35 mouse cellular contexts compared by ENCODE assay signal in genomic region chr11:23332136-23332535, GRCm38 (mm10). TPM values are rescaled to one million over a fixed set of nuclear protein-coding genes. Genes with fewer than 3 reads are reported as not detected.
A peak's percentile ranks its signal among the peaks of the same experiment; 100 is the strongest.
DNase-seq lines count a peak whose midpoint lies in the region; ATAC-seq and TF ChIP-seq lines count a peak whose summit lies in the region.
"Had no signal": no experiment of that assay in that cellular context is flagged by ENCODE, and none has a peak within 500 bp of the region (broad histone marks: within the 10 kb centered on the region; RNA-seq: fewer than 3 reads in every experiment).

No protein-coding gene starts in this region.

- H3K27me3 ChIP-seq in E14TG2a.4 (ENCODE audit: insufficient read depth, low read length), result no peaks in the 10 kb centered on the region
- H3K27me3 ChIP-seq: embryonic facial prominence, embryonic 12.5 days; forebrain, embryonic 15.5 days; heart, embryonic 13.5 days; hindbrain, embryonic 15.5 days; kidney, embryonic 15.5 days; limb, embryonic 15.5 days; liver, embryonic 15.5 days; lung, embryonic 15.5 days; megakaryocyte, embryonic 14.5 days; neural tube, embryonic 15.5 days had no signal

- intact Hi-C loops in left cerebral cortex, postnatal 10 days (cut with DNase I), result no loop called here

- H3K4me3 ChIP-seq in layer of hippocampus, adult 2 months, result no peak overlapping the region
- H3K4me3 ChIP-seq in E14TG2a.4 (replicated peaks; ENCODE audit: low read length), result no peak overlapping the region
- H3K4me3 ChIP-seq: embryonic facial prominence, embryonic 12.5 days; forebrain, embryonic 10.5 days; forebrain, embryonic 15.5 days; heart, embryonic 13.5 days; hindbrain, embryonic 10.5 days; hindbrain, embryonic 15.5 days; kidney, embryonic 15.5 days; limb, embryonic 15.5 days; liver, embryonic 15.5 days; lung, embryonic 15.5 days; megakaryocyte, embryonic 14.5 days; neural tube, embryonic 15.5 days had no signal

- no peak overlapping the region for H3K27ac ChIP-seq in layer of hippocampus, adult 2 months
- H3K27ac ChIP-seq: embryonic facial prominence, embryonic 12.5 days; forebrain, embryonic 10.5 days; forebrain, embryonic 15.5 days; heart, embryonic 13.5 days; hindbrain, embryonic 10.5 days; hindbrain, embryonic 15.5 days; kidney, embryonic 15.5 days; limb, embryonic 15.5 days; liver, embryonic 15.5 days; lung, embryonic 15.5 days; neural tube, embryonic 15.5 days; stomach, postnatal 0 days had no signal

- TF ChIP-seq CTCF in layer of hippocampus, adult 2 months (conservative IDR thresholded peaks at IDR 0.05), result peak; percentile 26
- TF ChIP-seq CTCF in E14TG2a.4 (conservative IDR thresholded peaks at IDR 0.05; ENCODE audit: low read length), result 0 out of 2 replicates have a peak, but pooled peaks have one; percentile 4

- no peak for DNase-seq in layer of hippocampus, adult 2 months (ENCODE audit: low spot score in 2 of 2)
- DNase-seq in layer of hippocampus, postnatal 36 days, result no peak
- peak; percentile 12 for DNase-seq in Muller cell, postnatal 12 days (ENCODE audit: inconsistent ontology term)
- DNase-seq in thymus, postnatal 25 days, result no peak
- DNase-seq in left cerebral cortex, postnatal 10 days (ENCODE audit: extremely low spot score in 1 of 2, low spot score in 2 of 2), result no peak
- DNase-seq: adrenal gland, postnatal 10 days; cerebellum, adult 18-20 months; cerebellum, postnatal 10 days; gastrocnemius, postnatal 25 days; heart, adult 18-20 months; heart, postnatal 10 days; kidney, adult 18-20 months; kidney, postnatal 25 days; left cerebral cortex, postnatal 4 days; lung, postnatal 36 days; midbrain, embryonic 14.5 days; right cerebral cortex, adult 18-20 months; right cerebral cortex, postnatal 4 days; thymus, adult 18-20 months; thymus, postnatal 36 days had no signal

- peaks cover 45% of the 10 kb centered on the region for H3K36me3 ChIP-seq in E14TG2a.4 (ENCODE audit: insufficient read depth, low read length)
- H3K36me3 ChIP-seq: forebrain, embryonic 15.5 days; hindbrain, embryonic 15.5 days; neural tube, embryonic 15.5 days had no signal

- no peaks in the 10 kb centered on the region for H3K9me3 ChIP-seq in E14TG2a.4 (ENCODE audit: low read length)
- H3K9me3 ChIP-seq: embryonic facial prominence, embryonic 12.5 days; forebrain, embryonic 10.5 days; forebrain, embryonic 15.5 days; heart, embryonic 13.5 days; hindbrain, embryonic 10.5 days; hindbrain, embryonic 15.5 days; kidney, embryonic 15.5 days; limb, embryonic 15.5 days; liver, embryonic 15.5 days; lung, embryonic 15.5 days; megakaryocyte, embryonic 14.5 days; neural tube, embryonic 15.5 days had no signal

- peaks cover 7% of the 10 kb centered on the region for H3K4me1 ChIP-seq in E14TG2a.4 (replicated peaks; ENCODE audit: low read depth, low read length)
- H3K4me1 ChIP-seq: embryonic facial prominence, embryonic 12.5 days; forebrain, embryonic 10.5 days; forebrain, embryonic 15.5 days; hindbrain, embryonic 10.5 days; hindbrain, embryonic 15.5 days; kidney, embryonic 15.5 days; limb, embryonic 15.5 days; lung, embryonic 15.5 days; neural tube, embryonic 15.5 days had no signal

- ATAC-seq in megakaryocyte progenitor cell, adult 5-6 weeks (replicated peaks; ENCODE audit: poor library complexity), result peak; percentile 52; the same call in 1 of the 2 replicates
- ATAC-seq: forebrain, embryonic 15.5 days had no signal

RNA-seq across cellular contexts. Expression of gene Usp34, which starts 25.4 kb away (rescaled TPM):
- 10 to 100 TPM; 88.0 to 92.1 TPM for total RNA-seq in layer of hippocampus, adult 2 months (2021)
- 10 to 100 TPM; 81.6 to 88.3 TPM for total RNA-seq in layer of hippocampus, postnatal 36 days (2021)
- total RNA-seq in megakaryocyte progenitor cell, adult 5-6 weeks (2015), result 62.5 and 67.2 TPM in 2 replicates
- 34.1 and 48.3 TPM in 2 replicates for total RNA-seq in megakaryocyte progenitor cell, adult 5-6 weeks (2017)
- total RNA-seq in left cerebral cortex, postnatal 10 days (2021), result 100 to 1,000 TPM; 125 to 127 TPM
